Mouse (Mus musculus): ENCODE data around the gene Pik3ap1.

- TF ChIP-seq CTCF (IDR thresholded peaks at IDR 0.05; ENCODE audit: low read depth): no peak
- TF ChIP-seq EP300 (IDR thresholded peaks at IDR 0.05; ENCODE audit: low read depth): no peak
Observed at GRCm38 (mm10) chr19:41349624-41350023, 35.3 kb downstream of the Pik3ap1 start.
